Mouse (Mus musculus): ENCODE results near the gene Kifap3.

DNA sequence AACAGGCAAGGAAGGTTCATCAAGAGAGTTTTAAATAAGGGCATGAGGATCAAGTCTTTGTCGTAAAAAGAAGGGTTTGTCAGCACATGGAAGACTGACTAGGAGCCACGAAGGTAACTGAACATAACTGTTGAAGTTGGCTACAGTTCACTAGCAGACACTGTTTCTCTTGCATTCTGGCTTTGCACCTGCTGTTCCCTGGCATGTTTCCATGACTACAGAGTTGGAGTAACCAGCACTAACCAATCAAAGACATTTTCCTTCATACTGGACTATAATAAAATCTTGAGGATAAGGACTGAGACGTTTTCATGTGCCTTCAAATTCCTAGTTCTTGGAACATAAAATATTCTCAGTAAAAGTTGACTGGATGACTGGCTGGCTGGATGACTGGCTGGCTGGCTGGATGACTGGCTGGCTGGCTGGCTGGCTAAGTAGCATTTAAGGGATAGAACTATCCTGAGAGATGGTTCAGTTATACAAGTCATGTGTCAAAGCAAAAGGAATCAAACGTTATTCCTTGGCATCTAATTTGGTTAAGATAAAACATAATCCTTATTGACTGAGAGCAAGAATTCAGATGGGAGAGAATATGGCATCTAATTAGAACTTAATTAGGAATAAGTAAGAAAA lies 27.9 kb upstream of the Kifap3 start:
- TF ChIP-seq MYOD1 (IDR thresholded peaks at IDR 0.05; ENCODE audit: control insufficient read depth in 1 of 3, insufficient read length in 2 of 3, low read depth in 2 of 3) (no peak), USF1 (IDR thresholded peaks at IDR 0.05; ENCODE audit: low read depth) (no peak), E2F4 (IDR thresholded peaks at IDR 0.05; ENCODE audit: insufficient read depth) (no peak), MAX (IDR thresholded peaks at IDR 0.05; ENCODE audit: low read depth) (no peak), POLR2A (IDR thresholded peaks at IDR 0.05; ENCODE audit: insufficient read length, low read depth) (no peak), CEBPB (IDR thresholded peaks at IDR 0.05; ENCODE audit: insufficient read depth, poor library complexity, severe bottlenecking) (no peak), MYOG (IDR thresholded peaks at IDR 0.05; ENCODE audit: control insufficient read depth in 1 of 3, insufficient read depth in 1 of 3, insufficient read length in 2 of 3, low read depth in 2 of 3) (no peak), REST (IDR thresholded peaks at IDR 0.05; ENCODE audit: insufficient read depth, insufficient read length) (no peak), POLR2AphosphoS2 (IDR thresholded peaks at IDR 0.05; ENCODE audit: insufficient read length, low read depth) (no peak), TCF12 (IDR thresholded peaks at IDR 0.05; ENCODE audit: insufficient read depth, poor library complexity, severe bottlenecking) (no peak), TCF3 (IDR thresholded peaks at IDR 0.05; ENCODE audit: insufficient read length, low read depth) (no peak)

Data from myocyte (in vitro differentiated cells).